Comparison of ENCODE assay signal across 11 mouse cellular contexts in the genomic region with DNA sequence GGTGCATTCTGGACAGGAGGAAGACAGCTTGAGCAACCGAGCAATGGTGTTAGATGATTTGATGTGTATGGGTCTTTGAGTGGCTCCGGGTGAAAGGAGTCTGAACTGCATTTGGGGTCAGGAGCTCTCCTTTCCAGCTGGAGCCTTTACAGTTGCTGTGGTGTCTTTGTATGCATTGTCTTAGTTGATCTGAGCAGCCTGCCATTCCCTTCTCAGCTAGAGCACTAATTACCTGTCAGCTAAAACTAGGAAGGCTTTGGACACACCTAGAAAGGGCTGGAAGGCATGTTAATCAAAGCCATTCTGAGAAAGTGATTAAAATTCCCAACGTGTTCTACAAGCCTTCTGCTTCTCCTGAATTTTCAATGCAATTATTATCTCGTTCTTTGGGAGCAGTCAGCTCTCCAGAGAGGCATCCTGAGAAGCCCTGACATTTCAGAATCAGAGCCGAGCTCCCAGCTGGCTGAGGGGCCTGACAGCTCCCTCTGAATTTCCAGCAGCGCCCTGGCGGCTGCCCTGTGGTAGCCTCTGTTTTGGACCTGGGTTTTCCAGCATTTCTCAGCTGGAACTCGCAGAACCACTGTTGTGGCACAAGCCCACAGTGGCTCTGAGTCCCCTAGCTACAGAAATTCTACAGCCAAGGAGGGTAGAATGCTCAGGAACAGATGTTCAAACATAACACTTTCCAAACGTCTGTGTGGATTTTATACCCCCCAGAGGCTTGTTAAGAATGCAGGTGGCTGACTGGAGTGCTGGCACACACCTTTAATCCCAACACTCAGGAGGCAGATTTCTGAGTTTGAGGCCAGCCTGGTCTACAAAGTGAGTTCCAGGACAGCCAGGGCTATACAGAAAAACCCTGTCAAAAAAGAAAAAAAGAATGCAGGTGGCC.
DNase-seq lines count a peak whose midpoint lies in the region; ATAC-seq lines count a peak whose summit lies in the region.
"Had no signal": no experiment of that assay in that cellular context is flagged by ENCODE, and none has a peak within 500 bp of the region (broad histone marks: within the 10 kb centered on the region; RNA-seq: fewer than 3 reads in every experiment).

No protein-coding gene starts in this region.

- H3K4me2 ChIP-seq in hindbrain, embryonic 13.5 days = no peak overlapping the region
- H3K4me2 ChIP-seq in neural tube, embryonic 14.5 days (ENCODE audit: low read depth, low read length) = no peak overlapping the region

- H3K36me3 ChIP-seq in hindbrain, embryonic 13.5 days = no peaks in the 10 kb centered on the region
- H3K36me3 ChIP-seq in neural tube, embryonic 14.5 days (ENCODE audit: control insufficient read depth, insufficient read depth, low read length) = no peaks in the 10 kb centered on the region

- H3K9ac ChIP-seq in hindbrain, embryonic 13.5 days = no peak overlapping the region
- H3K9ac ChIP-seq in neural tube, embryonic 14.5 days (replicated peaks; ENCODE audit: low read depth, low read length) = no peak overlapping the region

- H3K27me3 ChIP-seq in hindbrain, embryonic 13.5 days = no peaks in the 10 kb centered on the region
- H3K27me3 ChIP-seq in neural tube, embryonic 14.5 days (ENCODE audit: control insufficient read depth, insufficient read depth, low read length) = no peaks in the 10 kb centered on the region

- H3K4me3 ChIP-seq in hindbrain, embryonic 13.5 days = no peak overlapping the region
- H3K4me3 ChIP-seq in neural tube, embryonic 14.5 days (ENCODE audit: low read depth, low read length) = no peak overlapping the region

- no peaks in the 10 kb centered on the region for H3K9me3 ChIP-seq in hindbrain, embryonic 13.5 days
- no peaks in the 10 kb centered on the region for H3K9me3 ChIP-seq in neural tube, embryonic 14.5 days (ENCODE audit: control insufficient read depth, low read length)

- peak overlapping the region; percentile 88 for H3K27ac ChIP-seq in hindbrain, embryonic 13.5 days
- H3K27ac ChIP-seq in neural tube, embryonic 14.5 days (ENCODE audit: low read depth, low read length) = no peak overlapping the region

- ATAC-seq in hindbrain, embryonic 13.5 days (ENCODE audit: low FRiP score) = peak; percentile 84
- ATAC-seq in neural tube, embryonic 14.5 days (ENCODE audit: low read depth) = peak; percentile 41; the same call in 1 of the 2 replicates
- no peak for ATAC-seq in granulocyte monocyte progenitor cell, adult 5-6 weeks (replicated peaks; ENCODE audit: poor library complexity, severe bottlenecking)

- peaks cover 20% of the 10 kb centered on the region for H3K4me1 ChIP-seq in hindbrain, embryonic 13.5 days (replicated peaks)
- no peaks in the 10 kb centered on the region for H3K4me1 ChIP-seq in neural tube, embryonic 14.5 days (ENCODE audit: control insufficient read depth, insufficient read depth, low read length)

- WGBS in hindbrain, embryonic 13.5 days = 12% methylated on average over 9 of the region's 9 CpGs
- 16% methylated on average over 9 of the region's 9 CpGs for WGBS in neural tube, embryonic 14.5 days

- DNase-seq in retina, postnatal 1 day = peak; percentile 1
- no peak for DNase-seq in retina, embryonic 14.5 days (ENCODE audit: low spot score)
- DNase-seq in lung, postnatal 14 days = peak; percentile 4
- no peak for DNase-seq in layer of hippocampus, adult 9-11 months
- no peak for DNase-seq in kidney, adult 9 months
- DNase-seq: adrenal gland, postnatal 10 days; heart, adult 18-20 months; right cerebral cortex, postnatal 14 days had no signal

Comparison
In these comparisons a context has a peak if more than half of its experiments do, and no peak if none do; other contexts are left out.
1. DNase-seq: peak in retina, postnatal 1 day (single experiment) and lung, postnatal 14 days (single experiment); none in retina, embryonic 14.5 days (single experiment), layer of hippocampus, adult 9-11 months (single experiment) and kidney, adult 9 months (single experiment).